Mouse (Mus musculus) midbrain, embryonic 14.5 days (tissue): ENCODE measurements around the gene Ina. TPM values are rescaled to one million over a fixed set of nuclear protein-coding genes. Genes with fewer than 3 reads are reported as not detected.

Source experiments
- ATAC-seq: fragments of 200-750 bp; cut with Nextera tagmentation; 2 replicates; pipeline ENCODE4 v1.8.0; 2017; ENCODE audit warnings: moderate number of reproducible peaks, moderate library complexity; ENCODE audit not compliant: low FRiP score, low TSS enrichment
- DNase-seq: peaks from one replicate; pipeline ENCODE4 v3.0.0-alpha.2; 2015
- H3K27ac ChIP-seq: fragments of 300-500 bp; sonication (generic); replicated peaks from 2 replicates; pipeline ENCODE4 v1.5.1; 2014; ENCODE audit warnings: mild to moderate bottlenecking, low read depth, low read length, moderate library complexity
- H3K27me3 ChIP-seq: fragments of 300-500 bp; sonication (generic); 2 replicates; pipeline ENCODE4 v1.6.1; 2014; ENCODE audit warnings: low read length, control low read depth, mixed read lengths; ENCODE audit not compliant: control insufficient read depth, insufficient read depth
- H3K36me3 ChIP-seq: fragments of 300-500 bp; sonication (generic); 2 replicates; pipeline ENCODE4 v1.6.1; 2014; ENCODE audit warnings: low read length, control low read depth; ENCODE audit not compliant: control insufficient read depth, insufficient read depth
- H3K4me1 ChIP-seq: fragments of 300-500 bp; sonication (generic); 2 replicates; pipeline ENCODE4 v1.6.1; 2014; ENCODE audit warnings: mild to moderate bottlenecking, antibody characterized with exemption, low read length, control low read depth; ENCODE audit not compliant: control insufficient read depth, insufficient read depth
- H3K4me2 ChIP-seq: fragments of 300-500 bp; sonication (generic); 2 replicates; pipeline ENCODE4 v1.6.1; 2014; ENCODE audit warnings: mild to moderate bottlenecking, low read length, moderate library complexity
- H3K4me3 ChIP-seq: fragments of 300-500 bp; sonication (generic); replicated peaks from 2 replicates; pipeline ENCODE4 v1.5.1; 2014; ENCODE audit warnings: low read depth, low read length
- H3K9ac ChIP-seq: fragments of 300-500 bp; sonication (generic); replicated peaks from 2 replicates; pipeline ENCODE4 v1.6.1; 2014; ENCODE audit warnings: mild to moderate bottlenecking, low read length, moderate library complexity
- H3K9me3 ChIP-seq: fragments of 300-500 bp; sonication (generic); 2 replicates; pipeline ENCODE4 v1.6.1; 2016; ENCODE audit warnings: low read length, control low read depth, mixed read lengths; ENCODE audit not compliant: control insufficient read depth
- WGBS: fragments of 180-500 bp; shearing (Covaris S2); extraction: QIAGEN DNeasy Blood & Tissue Kit; methylation state at CpG from one replicate; pipeline ENCODE4 v1.1.7; 2014; 5-methylcytosine and 5-hydroxymethylcytosine counted together
- polyA plus RNA-seq: library from polyadenylated mRNA; unstranded; fragments of >200 nt; fragmentation: Nextera tagmentation; extraction: Ambion mirVana; gene quantifications from 2 replicates; pipeline ENCODE4 v1.2.1, GENCODE M21; 2014

Gene Ina
- polyA plus RNA-seq, 1 experiment from 2014 or later = 611 TPM

DNA sequence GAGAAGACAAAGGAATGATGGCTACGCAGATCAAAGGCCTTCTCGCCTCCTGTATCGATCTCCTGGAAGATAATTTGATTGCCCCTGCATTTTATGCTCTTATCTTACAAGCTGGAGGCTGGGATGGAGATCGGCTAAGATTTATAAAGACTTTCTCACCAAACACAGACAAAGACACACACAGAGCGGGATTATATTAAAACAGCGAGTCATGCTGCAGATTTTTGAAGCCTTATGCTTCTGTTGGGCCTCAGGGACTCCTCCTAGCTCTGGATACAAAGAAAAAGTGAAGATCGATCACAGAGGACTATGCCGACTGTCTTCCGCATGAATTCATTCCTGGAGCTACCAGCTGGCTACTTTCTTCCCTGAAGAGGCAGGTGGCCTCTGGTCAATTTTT lies 15.3 kb downstream of the Ina start:
- no peak overlapping the region; the same call in 1 of the 2 replicates for H3K9ac ChIP-seq
- no peak overlapping the region for H3K4me2 ChIP-seq
- 44% methylated on average over 9 of the region's 9 CpGs for WGBS
- DNase-seq (peak; percentile 57), ATAC-seq (no peak)
- no peaks in the 10 kb centered on the region for H3K27me3 ChIP-seq
- H3K4me1 ChIP-seq = no peaks in the 10 kb centered on the region
- H3K4me3 ChIP-seq = no peak overlapping the region
- peak overlapping the region; percentile 75 for H3K27ac ChIP-seq
- no peaks in the 10 kb centered on the region for H3K9me3 ChIP-seq
- H3K36me3 ChIP-seq = peaks cover 37% of the 10 kb centered on the region

DNA sequence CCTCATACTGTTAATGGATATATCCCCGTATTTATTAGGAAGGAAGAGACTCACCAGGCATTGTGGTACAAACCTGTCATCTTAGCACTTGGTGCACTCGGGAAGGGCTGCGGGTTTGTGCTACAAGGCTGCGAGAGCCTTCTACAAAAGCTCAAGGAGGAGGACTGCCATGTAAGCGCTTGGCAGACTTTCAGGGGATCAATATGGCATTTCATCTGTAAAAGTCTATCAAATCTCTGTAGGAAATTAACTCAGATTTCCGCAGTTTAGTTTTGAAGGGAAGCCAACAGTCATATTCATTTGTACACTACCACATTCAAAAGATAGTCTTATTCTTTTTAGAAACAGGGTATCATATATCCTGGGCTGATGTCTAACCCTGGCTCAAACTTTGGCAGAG lies 17.3 kb downstream of the Ina start:
- Histone ChIP-seq H3K9ac (no peak overlapping the region), H3K27ac (no peak overlapping the region), H3K4me3 (no peak overlapping the region), H3K9me3 (no peaks in the 10 kb centered on the region), H3K4me1 (no peaks in the 10 kb centered on the region), H3K4me2 (no peak overlapping the region), H3K27me3 (no peaks in the 10 kb centered on the region), H3K36me3 (peaks cover 38% of the 10 kb centered on the region)
- DNase-seq (no peak), ATAC-seq (no peak)
- WGBS = 91% methylated on average over 6 of the region's 6 CpGs

DNA sequence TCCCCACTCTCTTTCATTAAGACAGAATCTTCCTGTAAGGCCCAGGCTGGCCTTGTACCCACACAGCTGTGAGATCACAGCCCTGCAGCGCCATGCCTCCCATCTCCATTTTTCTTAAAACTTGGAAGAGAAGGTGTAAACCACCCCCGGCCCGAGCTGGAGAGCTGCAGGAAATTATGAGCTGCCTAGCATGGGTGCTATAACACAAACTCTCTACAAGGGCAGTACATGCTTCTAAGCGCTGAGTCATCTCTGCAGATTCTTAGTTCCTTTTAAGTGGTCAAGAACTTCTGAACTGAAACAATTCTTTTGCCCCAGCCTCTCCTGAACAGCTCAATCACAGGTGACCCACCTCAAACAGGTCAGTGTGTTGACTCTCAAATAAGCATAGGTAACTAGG lies 20.4 kb downstream of the Ina start:
- Histone ChIP-seq H3K36me3 (peaks cover 63% of the 10 kb centered on the region), H3K4me2 (no peak overlapping the region), H3K9me3 (no peaks in the 10 kb centered on the region), H3K4me3 (no peak overlapping the region), H3K27ac (no peak overlapping the region), H3K27me3 (no peaks in the 10 kb centered on the region), H3K9ac (no peak overlapping the region), H3K4me1 (no peaks in the 10 kb centered on the region)
- DNase-seq (no peak), ATAC-seq (no peak)
- WGBS = 95% methylated on average over 4 of the region's 4 CpGs

DNA sequence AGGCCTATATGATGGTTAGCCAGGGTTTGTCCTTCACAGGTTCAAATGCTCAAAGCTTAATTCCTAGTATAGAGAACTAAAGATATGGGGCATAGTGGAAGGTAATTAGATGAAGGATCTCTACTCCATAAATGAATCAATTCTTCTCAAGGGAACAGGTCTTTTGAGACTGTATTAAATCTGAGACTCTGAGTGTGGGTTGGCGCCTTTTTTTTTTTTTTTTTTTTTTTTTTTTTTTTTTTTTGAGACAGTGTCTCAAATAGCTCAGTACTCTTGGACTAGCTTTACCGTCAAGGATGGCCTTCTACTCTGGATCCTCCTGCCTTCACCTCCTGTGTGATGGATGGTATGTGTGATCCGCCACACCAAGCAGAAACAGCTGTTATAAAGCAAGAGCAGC lies 22.1 kb downstream of the Ina start:
- Histone ChIP-seq H3K9ac (no peak overlapping the region), H3K27ac (no peak overlapping the region), H3K4me1 (no peaks in the 10 kb centered on the region), H3K36me3 (peaks cover 78% of the 10 kb centered on the region), H3K4me3 (no peak overlapping the region), H3K4me2 (no peak overlapping the region), H3K9me3 (no peaks in the 10 kb centered on the region), H3K27me3 (no peaks in the 10 kb centered on the region)
- DNase-seq (no peak), ATAC-seq (no peak)
- 93% methylated on average over 3 of the region's 3 CpGs for WGBS

DNA sequence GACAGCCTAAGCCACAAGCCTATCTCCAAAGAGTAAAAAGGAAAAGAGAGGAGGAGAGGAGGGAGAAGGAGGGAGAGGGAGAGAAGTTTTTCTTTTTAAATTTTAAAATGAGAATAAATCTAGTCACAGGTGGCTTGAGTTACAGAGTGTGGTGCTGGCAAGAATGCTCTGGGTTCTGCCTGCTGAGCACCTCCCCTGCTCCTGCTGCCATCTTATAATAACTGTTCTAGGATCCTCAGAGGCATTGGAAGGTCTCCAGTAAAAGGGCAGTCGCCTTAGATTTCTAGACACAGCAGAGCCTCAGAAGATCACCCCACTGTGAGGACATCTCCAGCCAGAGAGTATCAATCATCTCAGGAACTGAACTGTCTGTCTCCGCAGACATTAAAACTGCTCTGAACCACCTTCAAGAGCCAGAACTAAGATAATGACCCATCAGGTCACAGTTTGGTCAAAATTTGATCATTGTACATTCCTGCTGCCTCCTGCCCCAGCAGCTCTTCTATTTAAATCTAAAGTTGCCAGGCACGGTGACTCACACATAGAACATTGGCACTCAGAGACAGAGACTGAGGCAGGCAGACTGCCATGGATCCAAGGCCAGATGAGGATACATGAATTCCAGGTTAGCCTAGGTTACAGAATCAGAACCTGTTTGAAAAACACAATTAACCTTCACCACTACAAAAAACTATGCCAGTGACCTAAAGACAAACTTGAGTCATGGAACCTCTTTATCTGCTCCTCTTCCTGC lies 26.4 kb downstream of the Ina start:
- Histone ChIP-seq H3K9me3 (no peaks in the 10 kb centered on the region), H3K27me3 (no peaks in the 10 kb centered on the region), H3K4me2 (no peak overlapping the region), H3K36me3 (peaks cover 64% of the 10 kb centered on the region), H3K4me1 (no peaks in the 10 kb centered on the region), H3K27ac (no peak overlapping the region), H3K4me3 (no peak overlapping the region), H3K9ac (no peak overlapping the region)
- DNase-seq (no peak), ATAC-seq (no peak)
- WGBS = 94% methylated on average over 3 of the region's 3 CpGs

DNA sequence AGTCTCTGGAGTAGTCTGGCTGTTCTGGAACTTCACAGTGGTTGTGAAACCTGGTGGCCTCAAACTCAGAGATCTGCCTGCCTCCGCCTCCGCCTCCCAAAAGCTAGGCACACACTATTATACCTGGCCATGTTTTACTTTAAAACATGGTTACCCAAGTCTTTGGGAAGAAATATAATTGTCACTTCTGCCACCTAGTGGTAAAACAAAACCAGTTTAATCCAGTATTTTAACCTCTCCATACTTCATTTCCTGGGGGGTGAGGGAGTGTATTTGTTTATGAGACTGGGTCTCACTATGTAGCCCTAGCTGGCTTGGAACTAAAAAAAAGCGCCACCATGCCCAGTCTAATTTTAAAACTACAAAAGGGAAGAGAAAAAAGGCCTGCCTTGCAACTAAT lies 29.1 kb downstream of the Ina start:
- WGBS = 93% methylated on average over 3 of the region's 3 CpGs

DNA sequence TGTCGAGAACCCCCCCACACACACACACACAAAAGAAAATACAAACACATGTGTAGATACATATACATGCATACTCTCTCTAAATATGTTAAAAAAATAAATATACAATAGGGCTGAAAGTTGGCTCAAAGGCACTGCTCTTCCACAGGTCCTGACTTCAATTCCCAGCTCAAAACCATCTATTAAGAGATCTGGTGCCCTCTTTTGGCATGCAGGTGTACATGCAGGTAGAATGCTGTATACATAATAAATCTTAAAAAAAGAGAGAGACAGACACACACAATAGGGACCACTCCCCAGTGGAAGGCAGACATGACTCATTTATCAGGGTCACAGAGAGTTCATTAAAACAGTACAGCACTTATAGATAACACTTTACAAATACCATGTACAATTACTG lies 31.8 kb downstream of the Ina start:
- H3K4me1 ChIP-seq = peaks cover 13% of the 10 kb centered on the region
- no peak overlapping the region for H3K9ac ChIP-seq
- H3K4me2 ChIP-seq = no peak overlapping the region
- no peaks in the 10 kb centered on the region for H3K9me3 ChIP-seq
- H3K27me3 ChIP-seq = no peaks in the 10 kb centered on the region
- 95% methylated on average over 1 of the region's 1 CpGs for WGBS
- DNase-seq (no peak), ATAC-seq (no peak)
- H3K27ac ChIP-seq = no peak overlapping the region
- H3K4me3 ChIP-seq = no peak overlapping the region
- peaks cover 37% of the 10 kb centered on the region for H3K36me3 ChIP-seq

More for the DNA sequence above, 29.1 kb downstream of the Ina start:
- Histone ChIP-seq H3K9me3 (no peaks in the 10 kb centered on the region), H3K4me1 (0 out of 2 replicates have a peak, but pooled peaks cover under 1% of the 10 kb centered on the region), H3K27me3 (no peaks in the 10 kb centered on the region), H3K4me3 (no peak overlapping the region), H3K4me2 (no peak overlapping the region), H3K27ac (no peak overlapping the region), H3K9ac (no peak overlapping the region), H3K36me3 (peaks cover 60% of the 10 kb centered on the region)
- peak; percentile 70 for DNase-seq
- no peak for ATAC-seq

DNA sequence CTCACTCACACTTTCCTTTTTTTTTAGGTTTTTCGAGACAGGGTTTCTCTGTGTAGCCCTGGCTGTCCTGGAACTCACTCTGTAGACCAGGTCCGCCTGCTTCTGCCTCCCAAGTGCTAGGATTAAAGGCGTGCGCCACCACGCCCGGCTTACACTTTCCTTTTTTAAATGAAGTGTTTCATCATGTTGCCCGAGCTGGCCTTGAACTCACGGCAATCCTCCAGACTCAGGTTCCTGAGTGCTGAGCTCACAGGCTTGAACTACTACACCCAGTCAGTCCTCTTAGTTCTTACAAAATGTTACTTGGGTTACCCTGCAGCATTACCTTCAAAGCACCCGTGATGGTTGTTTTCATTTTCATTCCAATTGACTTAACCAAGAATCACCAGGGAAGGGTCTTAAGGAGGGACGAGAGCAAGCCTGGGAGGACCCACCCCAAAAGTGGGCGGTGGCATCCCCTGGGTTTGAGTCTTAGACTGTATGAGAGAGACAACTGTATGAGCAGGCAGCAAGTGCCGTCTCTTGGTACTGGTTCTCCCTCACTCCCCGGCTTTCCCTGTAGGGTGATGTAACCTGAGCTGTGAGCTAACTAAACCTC lies 32.8 kb downstream of the Ina start:
- WGBS = 88% methylated on average over 13 of the region's 13 CpGs
- Histone ChIP-seq H3K4me3 (no peak overlapping the region), H3K9me3 (no peaks in the 10 kb centered on the region), H3K27ac (no peak overlapping the region), H3K9ac (no peak overlapping the region), H3K4me1 (peaks cover 13% of the 10 kb centered on the region), H3K4me2 (no peak overlapping the region), H3K36me3 (peaks cover 28% of the 10 kb centered on the region), H3K27me3 (no peaks in the 10 kb centered on the region)
- ATAC-seq (no peak), DNase-seq (no peak)

DNA sequence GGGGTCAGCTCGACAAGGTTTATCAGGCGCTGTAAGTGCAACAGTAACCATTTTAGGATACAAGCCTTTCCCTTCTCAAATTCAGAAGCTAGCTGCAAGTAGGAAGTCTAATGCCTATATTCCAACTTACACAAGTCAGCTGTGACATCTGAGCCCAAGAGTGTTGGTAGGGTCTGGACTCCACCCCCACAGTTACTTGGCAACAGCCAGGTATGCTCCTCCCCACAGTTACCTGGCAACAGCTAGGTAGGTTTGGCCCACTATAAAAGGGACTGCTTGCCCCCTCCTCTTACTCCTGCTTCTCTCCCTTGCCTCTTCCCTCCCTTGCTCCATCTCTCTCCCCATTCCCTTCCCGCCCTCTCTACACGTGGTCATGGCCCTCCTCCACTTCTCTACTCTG lies 34.6 kb downstream of the Ina start:
- ATAC-seq (no peak), DNase-seq (no peak)
- WGBS = 64% methylated on average over 4 of the region's 4 CpGs
- Histone ChIP-seq H3K4me2 (peak overlapping the region; percentile 62), H3K27me3 (no peaks in the 10 kb centered on the region), H3K9ac (peak overlapping the region; percentile 91; the same call in 1 of the 2 replicates), H3K4me1 (peaks cover 13% of the 10 kb centered on the region), H3K27ac (no peak overlapping the region), H3K36me3 (peaks cover 24% of the 10 kb centered on the region), H3K4me3 (no peak overlapping the region), H3K9me3 (no peaks in the 10 kb centered on the region)
